Mouse (Mus musculus): ENCODE measurements around the gene Ccdc170. TPM values are rescaled to one million over a fixed set of nuclear protein-coding genes. Genes with fewer than 3 reads are reported as not detected.
"Not testable (repeated sequence)": the region's sequence is repeated elsewhere in the genome, so short reads cannot be mapped to it uniquely, and the experiment has no call there.

Gene Ccdc170
- polyA plus RNA-seq, 1 experiment from 2014 or later: 0.18 TPM

DNA sequence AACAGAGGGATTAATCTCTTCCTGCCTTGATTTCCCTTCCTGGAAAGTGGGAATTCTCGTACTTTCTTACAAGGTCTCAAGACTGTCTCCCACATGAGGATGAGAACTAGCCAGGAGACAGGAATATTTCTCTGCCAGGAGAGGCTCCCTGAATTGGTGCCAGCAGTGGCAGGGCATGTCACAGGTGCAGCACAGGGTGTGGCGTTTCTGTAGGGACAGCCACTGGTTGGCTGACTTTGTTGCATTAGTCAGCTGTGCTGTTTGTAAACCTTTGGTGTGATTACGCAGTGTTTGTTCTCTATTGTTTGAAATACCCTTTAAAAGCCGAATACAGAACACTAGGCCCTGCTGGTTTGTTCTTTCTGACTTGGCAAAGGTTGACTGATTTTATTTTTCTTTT lies 117.3 kb downstream of the Ccdc170 start:
- no peaks in the 10 kb centered on the region for H3K9me3 ChIP-seq (replicated peaks; ENCODE audit: control insufficient read depth, low read length)
- H3K4me2 ChIP-seq (ENCODE audit: low read depth, low read length): no peak overlapping the region
- WGBS: 75% methylated on average over 4 of the region's 4 CpGs
- H3K27me3 ChIP-seq (ENCODE audit: control insufficient read depth, insufficient read depth, low read length): no peaks in the 10 kb centered on the region
- ATAC-seq (replicated peaks; ENCODE audit: extremely low read depth, insufficient read depth, low FRiP score): no peak
- no peaks in the 10 kb centered on the region for H3K4me1 ChIP-seq (ENCODE audit: control insufficient read depth, insufficient read depth, low read length)
- no peak overlapping the region for H3K27ac ChIP-seq (ENCODE audit: low read length)
- H3K36me3 ChIP-seq (ENCODE audit: control insufficient read depth, insufficient read depth): no peaks in the 10 kb centered on the region
- H3K4me3 ChIP-seq (ENCODE audit: low read length): no peak overlapping the region
- no peak overlapping the region for H3K9ac ChIP-seq (ENCODE audit: low read length)

- H3K4me1 ChIP-seq (ENCODE audit: control insufficient read depth, insufficient read depth, low read length): no peaks in the 10 kb centered on the region
- H3K36me3 ChIP-seq (ENCODE audit: control insufficient read depth, insufficient read depth): no peaks in the 10 kb centered on the region
- H3K4me3 ChIP-seq (ENCODE audit: low read length): no peak overlapping the region
- H3K27ac ChIP-seq (ENCODE audit: low read length): no peak overlapping the region
- WGBS: 42% methylated on average over 2 of the region's 2 CpGs
- H3K9me3 ChIP-seq (replicated peaks; ENCODE audit: control insufficient read depth, low read length): no peaks in the 10 kb centered on the region
- no peak overlapping the region for H3K4me2 ChIP-seq (ENCODE audit: low read depth, low read length)
- no peak for ATAC-seq (replicated peaks; ENCODE audit: extremely low read depth, insufficient read depth, low FRiP score)
- no peak overlapping the region for H3K9ac ChIP-seq (ENCODE audit: low read length)
- H3K27me3 ChIP-seq (ENCODE audit: control insufficient read depth, insufficient read depth, low read length): no peaks in the 10 kb centered on the region
Observed at GRCm38 (mm10) chr10:4600796-4601474, 118.6 kb downstream of the Ccdc170 start.

DNA sequence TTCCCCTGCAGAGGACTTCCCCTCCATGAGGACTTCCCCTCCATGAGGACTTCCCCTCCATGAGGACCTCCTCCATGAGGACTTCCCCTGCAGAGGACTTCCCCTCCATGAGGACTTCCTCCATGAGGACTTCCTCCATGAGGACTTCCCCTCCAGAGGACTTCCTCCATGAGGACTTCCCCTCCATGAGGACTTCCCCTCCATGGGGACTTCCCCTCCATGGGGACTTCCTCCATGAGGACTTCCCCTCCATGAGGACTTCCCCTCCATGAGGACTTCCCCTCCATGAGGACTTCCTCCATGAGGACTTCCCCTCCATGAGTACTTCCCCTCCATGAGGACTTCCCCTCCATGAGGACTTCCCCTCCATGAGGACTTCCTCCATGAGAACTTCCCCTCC lies 119.3 kb downstream of the Ccdc170 start:
- H3K4me1 ChIP-seq (ENCODE audit: control insufficient read depth, insufficient read depth, low read length); H3K9ac ChIP-seq (ENCODE audit: low read length); H3K36me3 ChIP-seq (ENCODE audit: control insufficient read depth, insufficient read depth); H3K9me3 ChIP-seq (replicated peaks; ENCODE audit: control insufficient read depth, low read length); ATAC-seq (replicated peaks; ENCODE audit: extremely low read depth, insufficient read depth, low FRiP score); H3K4me2 ChIP-seq (ENCODE audit: low read depth, low read length); H3K27ac ChIP-seq (ENCODE audit: low read length); H3K4me3 ChIP-seq (ENCODE audit: low read length); H3K27me3 ChIP-seq (ENCODE audit: control insufficient read depth, insufficient read depth, low read length): not testable (repeated sequence)

DNA sequence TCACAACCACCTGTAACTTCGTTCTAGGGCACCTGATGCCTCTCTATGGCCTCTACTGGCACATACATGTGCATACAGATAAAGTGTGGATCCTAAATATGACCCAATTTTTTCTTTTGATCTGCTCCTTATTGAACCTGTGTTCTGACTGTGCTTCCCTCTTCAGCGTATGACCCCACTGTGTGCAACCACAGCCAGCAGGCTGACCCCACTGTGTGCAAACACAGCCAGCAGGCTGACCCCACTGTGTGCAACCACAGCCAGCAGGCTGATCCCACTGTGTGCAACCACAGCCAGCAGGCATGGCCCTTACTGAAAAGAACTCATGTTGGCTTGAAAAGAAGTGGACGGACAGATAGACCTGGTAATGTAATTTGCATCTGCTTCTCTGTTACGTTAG lies 120.2 kb downstream of the Ccdc170 start:
- no peaks in the 10 kb centered on the region for H3K36me3 ChIP-seq (ENCODE audit: control insufficient read depth, insufficient read depth)
- H3K9ac ChIP-seq (ENCODE audit: low read length): no peak overlapping the region
- ATAC-seq (replicated peaks; ENCODE audit: extremely low read depth, insufficient read depth, low FRiP score): no peak
- H3K4me2 ChIP-seq (ENCODE audit: low read depth, low read length): no peak overlapping the region
- no peak overlapping the region for H3K27ac ChIP-seq (ENCODE audit: low read length)
- no peaks in the 10 kb centered on the region for H3K27me3 ChIP-seq (ENCODE audit: control insufficient read depth, insufficient read depth, low read length)
- 76% methylated on average over 4 of the region's 4 CpGs for WGBS
- no peaks in the 10 kb centered on the region for H3K9me3 ChIP-seq (replicated peaks; ENCODE audit: control insufficient read depth, low read length)
- H3K4me1 ChIP-seq (ENCODE audit: control insufficient read depth, insufficient read depth, low read length): no peaks in the 10 kb centered on the region
- H3K4me3 ChIP-seq (ENCODE audit: low read length): no peak overlapping the region

- Histone ChIP-seq H3K36me3 (ENCODE audit: control insufficient read depth, insufficient read depth) (no peaks in the 10 kb centered on the region), H3K4me3 (ENCODE audit: low read length) (no peak overlapping the region), H3K4me1 (ENCODE audit: control insufficient read depth, insufficient read depth, low read length) (no peaks in the 10 kb centered on the region), H3K9ac (ENCODE audit: low read length) (no peak overlapping the region), H3K27ac (ENCODE audit: low read length) (no peak overlapping the region), H3K9me3 (replicated peaks; ENCODE audit: control insufficient read depth, low read length) (no peaks in the 10 kb centered on the region), H3K27me3 (ENCODE audit: control insufficient read depth, insufficient read depth, low read length) (no peaks in the 10 kb centered on the region), H3K4me2 (ENCODE audit: low read depth, low read length) (no peak overlapping the region)
- no peak for ATAC-seq (replicated peaks; ENCODE audit: extremely low read depth, insufficient read depth, low FRiP score)
- WGBS: 64% methylated on average over 4 of the region's 4 CpGs
Observed at GRCm38 (mm10) chr10:4604527-4605209, 122.4 kb downstream of the Ccdc170 start.

DNA sequence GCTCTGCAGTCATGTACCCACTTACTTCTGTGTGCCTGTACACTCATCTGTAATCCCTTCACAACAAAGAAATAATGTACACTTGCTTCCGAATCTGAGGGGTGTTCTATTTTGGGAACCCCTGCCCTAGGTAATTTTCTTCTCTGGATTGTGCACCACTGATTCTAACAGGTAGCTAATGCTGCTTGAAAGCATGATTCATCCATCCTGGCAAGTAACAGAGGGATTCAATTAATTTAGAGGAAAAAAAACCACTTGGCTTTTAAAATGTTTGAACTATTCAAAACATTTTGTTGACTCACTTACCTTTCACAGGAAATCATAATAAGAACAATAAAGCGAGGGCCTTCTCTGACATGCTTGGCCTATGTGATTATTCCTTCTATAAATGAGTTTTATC lies 127.9 kb downstream of the Ccdc170 start:
- no peak for ATAC-seq (replicated peaks; ENCODE audit: extremely low read depth, insufficient read depth, low FRiP score)

GRCm38 (mm10) chr10:4611386-4612155 lies 129.3 kb downstream of the Ccdc170 start, which contains the start of gene Esr1:
Esr1 (plus strand) TSS chr10:4611593.
- Histone ChIP-seq H3K36me3 (ENCODE audit: control insufficient read depth, insufficient read depth) (no peaks in the 10 kb centered on the region), H3K27ac (ENCODE audit: low read length) (no peak within 1 kb of the TSS), H3K4me3 (ENCODE audit: low read length) (peak within 1 kb of the TSS; percentile 41), H3K27me3 (ENCODE audit: control insufficient read depth, insufficient read depth, low read length) (no peaks in the 10 kb centered on the region), H3K4me2 (ENCODE audit: low read depth, low read length) (peak within 1 kb of the TSS; percentile 62), H3K9me3 (replicated peaks; ENCODE audit: control insufficient read depth, low read length) (no peaks in the 10 kb centered on the region), H3K9ac (ENCODE audit: low read length) (no peak within 1 kb of the TSS), H3K4me1 (ENCODE audit: control insufficient read depth, insufficient read depth, low read length) (no peaks in the 10 kb centered on the region)
- WGBS: 42% methylated on average over 13 of the region's 13 CpGs
- no peak for ATAC-seq (replicated peaks; ENCODE audit: extremely low read depth, insufficient read depth, low FRiP score)

More for the DNA sequence above, 127.9 kb downstream of the Ccdc170 start:
- Histone ChIP-seq H3K4me1 (ENCODE audit: control insufficient read depth, insufficient read depth, low read length) (no peaks in the 10 kb centered on the region), H3K27ac (ENCODE audit: low read length) (no peak overlapping the region), H3K4me3 (ENCODE audit: low read length) (no peak overlapping the region), H3K36me3 (ENCODE audit: control insufficient read depth, insufficient read depth) (no peaks in the 10 kb centered on the region), H3K4me2 (ENCODE audit: low read depth, low read length) (no peak overlapping the region), H3K9me3 (replicated peaks; ENCODE audit: control insufficient read depth, low read length) (no peaks in the 10 kb centered on the region), H3K27me3 (ENCODE audit: control insufficient read depth, insufficient read depth, low read length) (no peaks in the 10 kb centered on the region), H3K9ac (ENCODE audit: low read length) (no peak overlapping the region)
- WGBS: 72% methylated on average over 2 of the region's 2 CpGs
